Mouse (Mus musculus): ENCODE results near the gene Avpi1. TPM values are rescaled to one million over a fixed set of nuclear protein-coding genes. Genes with fewer than 3 reads are reported as not detected.

The Avpi1 gene
- polyA plus RNA-seq, 1 experiment from 2014 or later, result 8.1 TPM

DNA sequence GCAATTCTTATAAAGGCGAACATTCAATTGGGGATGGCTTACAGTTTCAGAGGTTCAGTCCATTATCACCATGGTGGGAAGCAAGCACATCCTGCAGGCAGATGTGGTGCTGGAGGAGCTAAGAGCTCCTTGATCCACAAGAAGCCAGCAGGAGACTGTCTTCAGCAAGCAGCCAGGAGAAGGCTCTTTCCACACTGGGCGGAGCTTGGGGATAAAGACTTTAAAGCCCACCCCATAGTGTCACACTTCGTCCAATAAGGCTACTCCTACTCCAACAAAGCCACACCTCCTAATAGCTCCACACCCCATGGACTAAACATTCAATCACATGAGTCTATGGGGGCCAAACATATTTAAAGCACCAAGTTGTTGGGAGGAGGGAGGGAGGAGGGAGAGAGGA lies 13.1 kb upstream of the Avpi1 start:
- ATAC-seq (replicated peaks), result no peak
- Histone ChIP-seq H3K9me3 (no peaks in the 10 kb centered on the region), H3K27ac (replicated peaks) (no peak overlapping the region), H3K4me3 (no peak overlapping the region), H3K9ac (replicated peaks) (no peak overlapping the region), H3K36me3 (no peaks in the 10 kb centered on the region), H3K4me1 (no peaks in the 10 kb centered on the region), H3K27me3 (no peaks in the 10 kb centered on the region), H3K4me2 (replicated peaks) (no peak overlapping the region)
- 78% methylated on average over 3 of the region's 3 CpGs for WGBS

DNA sequence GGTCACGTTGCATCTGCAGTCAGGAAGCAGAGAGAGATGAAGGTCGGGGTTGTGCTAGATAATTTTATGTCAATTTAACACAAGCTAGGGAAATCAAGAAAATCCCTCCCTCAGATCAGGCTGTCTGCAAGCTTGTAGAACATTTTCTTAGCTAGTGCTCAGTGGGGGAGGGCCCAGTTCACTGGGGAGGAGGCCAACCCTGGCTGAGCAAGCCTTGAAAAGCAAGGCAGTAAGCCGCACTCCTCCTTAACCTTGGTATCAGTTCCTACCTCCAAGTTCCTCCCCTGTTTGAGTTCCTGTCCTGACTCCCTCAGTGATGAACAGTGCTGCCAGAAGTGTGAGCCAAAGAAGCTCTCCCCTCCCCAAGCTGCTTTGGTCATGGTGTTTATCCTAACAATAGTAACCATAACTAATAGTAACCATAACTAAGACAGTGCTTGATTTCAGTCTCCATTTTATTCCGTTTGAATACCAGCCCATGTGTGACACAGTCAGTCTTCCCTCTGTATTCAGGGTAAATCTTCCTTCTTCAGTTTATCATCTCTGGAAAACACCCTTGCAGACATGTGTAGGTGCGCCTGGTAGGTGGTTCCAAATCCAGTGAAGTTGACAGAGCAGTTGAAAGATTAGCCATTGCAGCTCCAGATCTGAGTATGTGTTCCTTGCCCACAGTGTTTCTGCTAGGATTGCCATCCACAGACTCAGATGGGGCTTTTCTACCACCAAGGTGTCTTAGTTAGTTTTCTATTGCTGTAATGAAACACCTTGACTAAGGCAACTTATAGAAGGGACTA lies 11.1 kb upstream of the Avpi1 start:
- Histone ChIP-seq H3K9me3 (no peaks in the 10 kb centered on the region), H3K27ac (replicated peaks) (no peak overlapping the region), H3K27me3 (no peaks in the 10 kb centered on the region), H3K9ac (replicated peaks) (no peak overlapping the region), H3K36me3 (no peaks in the 10 kb centered on the region), H3K4me1 (no peaks in the 10 kb centered on the region), H3K4me2 (replicated peaks) (no peak overlapping the region), H3K4me3 (no peak overlapping the region)
- WGBS, result 88% methylated on average over 5 of the region's 5 CpGs
- ATAC-seq (replicated peaks), result no peak

DNA sequence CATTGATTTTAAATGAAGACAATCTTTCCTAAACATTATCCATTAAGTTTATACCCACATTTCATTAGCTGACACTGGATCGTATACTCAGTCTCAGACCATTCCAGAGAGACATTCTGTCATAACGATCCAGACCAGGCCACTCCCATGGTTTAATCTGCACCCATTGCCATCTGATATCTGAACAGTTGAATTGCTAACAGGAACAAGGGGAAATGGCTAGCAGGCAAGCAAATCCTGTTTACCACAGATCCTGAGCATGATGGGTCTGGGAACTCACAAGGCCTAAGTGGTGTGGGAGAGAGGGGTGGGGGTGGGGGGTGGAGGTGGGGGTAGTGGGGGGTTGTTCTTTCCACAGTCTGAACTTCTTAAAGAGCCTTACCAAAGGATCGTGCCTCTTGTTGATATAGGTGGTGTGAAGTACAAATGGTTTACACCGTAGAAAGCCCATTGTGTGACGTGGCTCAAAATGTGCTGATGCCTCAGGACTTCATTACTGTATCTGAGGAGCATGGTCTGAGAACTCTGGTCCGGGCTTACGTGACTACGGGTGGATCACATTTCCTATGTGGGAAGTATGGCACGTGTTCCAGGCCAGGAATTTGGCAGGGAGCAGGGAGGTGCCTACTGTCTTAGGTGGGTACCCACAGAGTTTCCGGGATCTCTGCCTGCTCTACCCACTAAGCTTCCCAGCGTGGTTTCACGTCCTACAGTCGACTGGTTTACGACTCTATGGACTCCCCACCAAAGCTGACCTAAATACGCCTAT lies 9.8 kb upstream of the Avpi1 start:
- ATAC-seq (replicated peaks), result no peak
- no peaks in the 10 kb centered on the region for H3K9me3 ChIP-seq
- no peak overlapping the region for H3K27ac ChIP-seq (replicated peaks)
- no peak overlapping the region for H3K9ac ChIP-seq (replicated peaks)
- no peaks in the 10 kb centered on the region for H3K4me1 ChIP-seq
- no peak overlapping the region for H3K4me2 ChIP-seq (replicated peaks)
- no peak overlapping the region for H3K4me3 ChIP-seq
- H3K36me3 ChIP-seq, result no peaks in the 10 kb centered on the region
- no peaks in the 10 kb centered on the region for H3K27me3 ChIP-seq
- 89% methylated on average over 15 of the region's 15 CpGs for WGBS

DNA sequence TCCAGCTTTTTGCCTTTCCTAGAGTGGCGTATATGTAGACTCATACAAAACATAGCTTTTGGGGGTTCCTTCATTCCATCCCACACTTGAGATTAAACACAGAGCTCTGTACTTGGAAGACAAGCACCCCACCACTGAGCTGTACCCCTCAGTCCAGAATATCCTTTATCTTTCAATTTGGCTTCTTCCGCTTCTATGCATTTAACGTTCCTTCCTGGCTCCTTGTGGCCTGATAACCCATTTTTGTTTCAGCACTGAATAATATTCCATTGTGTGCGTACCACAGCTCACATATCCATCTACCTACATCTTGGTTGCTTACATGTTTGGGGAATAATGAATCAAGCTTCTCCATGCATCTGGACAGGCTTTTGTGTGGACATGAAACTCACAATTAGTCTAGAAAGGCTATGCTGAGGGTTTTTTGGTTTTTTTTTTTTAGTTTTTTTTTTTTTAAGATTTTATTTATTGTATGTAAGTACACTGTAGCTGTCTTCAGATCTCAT lies 8.4 kb upstream of the Avpi1 start:
- H3K27me3 ChIP-seq, result no peaks in the 10 kb centered on the region
- no peak overlapping the region for H3K27ac ChIP-seq (replicated peaks)
- no peaks in the 10 kb centered on the region for H3K36me3 ChIP-seq
- H3K4me3 ChIP-seq, result no peak overlapping the region
- no peak overlapping the region for H3K9ac ChIP-seq (replicated peaks)
- no peak for ATAC-seq (replicated peaks)
- H3K4me1 ChIP-seq, result no peaks in the 10 kb centered on the region
- no peak overlapping the region for H3K4me2 ChIP-seq (replicated peaks)
- WGBS, result 91% methylated on average over 4 of the region's 4 CpGs
- no peaks in the 10 kb centered on the region for H3K9me3 ChIP-seq

DNA sequence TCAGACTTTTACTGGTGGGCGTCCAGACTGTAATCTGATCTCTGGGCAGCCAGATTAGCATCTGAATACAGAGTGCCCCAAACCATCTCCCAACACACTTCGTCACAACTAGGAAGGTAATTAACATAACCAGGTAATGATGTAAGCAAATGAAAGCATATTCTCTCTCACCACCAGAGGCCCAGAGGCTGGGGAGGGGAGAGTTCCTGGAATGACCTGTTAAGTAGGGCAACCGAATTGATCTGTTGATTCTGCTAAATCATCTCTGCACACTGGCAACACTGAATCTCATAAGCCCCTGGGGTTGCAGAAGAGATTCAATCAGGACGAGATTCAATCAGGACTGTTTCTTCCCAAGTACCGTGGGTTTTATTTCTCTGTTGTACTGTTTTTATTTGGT lies 7.3 kb upstream of the Avpi1 start:
- Histone ChIP-seq H3K4me1 (no peaks in the 10 kb centered on the region), H3K4me3 (no peak overlapping the region), H3K27me3 (no peaks in the 10 kb centered on the region), H3K27ac (replicated peaks) (no peak overlapping the region), H3K4me2 (replicated peaks) (no peak overlapping the region), H3K36me3 (no peaks in the 10 kb centered on the region), H3K9me3 (no peaks in the 10 kb centered on the region), H3K9ac (replicated peaks) (no peak overlapping the region)
- 19% methylated on average over 5 of the region's 5 CpGs for WGBS
- ATAC-seq (replicated peaks), result no peak

DNA sequence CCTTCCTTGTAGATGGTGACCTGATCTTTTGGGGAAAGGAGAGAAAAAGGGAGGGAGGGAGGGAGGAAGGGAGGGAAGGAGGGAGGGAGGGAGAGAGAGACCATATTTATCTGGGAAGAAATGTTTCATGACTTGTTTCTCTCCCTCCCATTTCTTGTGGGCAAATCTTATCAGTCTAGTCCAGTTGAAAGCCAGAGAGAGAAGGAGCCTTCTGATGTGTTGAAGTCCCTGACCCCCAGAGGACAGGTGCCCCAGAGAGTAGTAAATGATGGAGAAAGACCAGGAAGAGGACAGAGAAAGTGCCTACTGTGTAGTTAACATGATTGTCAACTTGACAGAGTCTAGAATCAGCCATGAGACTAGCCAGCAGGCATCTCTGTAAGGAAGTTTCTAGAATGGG lies 6.2 kb upstream of the Avpi1 start:
- Histone ChIP-seq H3K9me3 (no peaks in the 10 kb centered on the region), H3K36me3 (no peaks in the 10 kb centered on the region), H3K4me3 (no peak overlapping the region), H3K27ac (replicated peaks) (no peak overlapping the region), H3K4me1 (no peaks in the 10 kb centered on the region), H3K27me3 (no peaks in the 10 kb centered on the region), H3K9ac (replicated peaks) (no peak overlapping the region), H3K4me2 (replicated peaks) (no peak overlapping the region)
- ATAC-seq (replicated peaks), result no peak

DNA sequence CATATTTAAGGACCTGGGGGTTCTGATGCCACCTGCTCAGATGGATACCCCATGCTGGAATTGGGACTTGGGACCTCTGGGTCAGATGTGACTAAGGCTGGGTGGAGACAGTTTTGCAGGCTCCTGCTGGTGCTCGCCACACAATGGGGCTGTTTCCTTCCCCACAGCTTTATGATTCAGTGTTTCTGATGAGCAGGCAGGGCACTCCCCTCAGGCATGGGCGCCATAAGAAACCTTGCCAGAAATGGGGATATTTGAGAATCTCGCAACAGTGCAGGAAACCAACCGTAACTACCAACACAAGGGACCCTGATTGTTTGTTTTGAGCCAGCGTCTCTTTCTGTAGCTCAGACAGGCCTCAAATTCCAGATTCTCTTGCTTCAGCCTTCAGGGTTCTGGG lies 2.2 kb upstream of the Avpi1 start:
- WGBS, result 70% methylated on average over 5 of the region's 5 CpGs

DNA sequence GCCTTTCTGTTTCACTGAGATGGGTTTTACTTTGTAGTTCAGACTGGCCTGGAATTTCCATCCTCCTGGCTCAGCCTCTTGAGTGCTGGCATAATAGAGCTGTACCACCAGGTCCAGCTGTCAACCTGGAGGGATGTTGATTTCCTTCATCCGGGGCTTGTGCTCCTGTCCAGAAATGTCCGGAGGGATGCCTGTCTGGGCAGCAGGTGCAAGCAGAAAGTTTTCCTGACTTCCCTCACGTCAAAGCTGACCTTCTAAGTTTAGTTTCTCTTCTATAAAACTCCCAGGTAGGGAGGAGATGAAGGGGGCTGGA lies 1.4 kb upstream of the Avpi1 start:
- no peak overlapping the region; the same call in 1 of the 2 replicates for H3K27ac ChIP-seq (replicated peaks)
- H3K36me3 ChIP-seq, result no peaks in the 10 kb centered on the region
- no peaks in the 10 kb centered on the region for H3K9me3 ChIP-seq
- 46% methylated on average over 3 of the region's 3 CpGs for WGBS
- no peak for ATAC-seq (replicated peaks)
- peaks cover 14% of the 10 kb centered on the region for H3K4me1 ChIP-seq
- H3K4me2 ChIP-seq (replicated peaks), result no peak overlapping the region
- no peaks in the 10 kb centered on the region for H3K27me3 ChIP-seq
- H3K9ac ChIP-seq (replicated peaks), result no peak overlapping the region
- no peak overlapping the region for H3K4me3 ChIP-seq

More for the DNA sequence above, 2.2 kb upstream of the Avpi1 start:
- H3K36me3 ChIP-seq, result no peaks in the 10 kb centered on the region
- no peak overlapping the region for H3K4me2 ChIP-seq (replicated peaks)
- no peak overlapping the region for H3K4me3 ChIP-seq
- no peaks in the 10 kb centered on the region for H3K27me3 ChIP-seq
- H3K27ac ChIP-seq (replicated peaks), result no peak overlapping the region
- peaks cover 14% of the 10 kb centered on the region for H3K4me1 ChIP-seq
- no peaks in the 10 kb centered on the region for H3K9me3 ChIP-seq
- no peak overlapping the region for H3K9ac ChIP-seq (replicated peaks)
- no peak for ATAC-seq (replicated peaks)

DNA sequence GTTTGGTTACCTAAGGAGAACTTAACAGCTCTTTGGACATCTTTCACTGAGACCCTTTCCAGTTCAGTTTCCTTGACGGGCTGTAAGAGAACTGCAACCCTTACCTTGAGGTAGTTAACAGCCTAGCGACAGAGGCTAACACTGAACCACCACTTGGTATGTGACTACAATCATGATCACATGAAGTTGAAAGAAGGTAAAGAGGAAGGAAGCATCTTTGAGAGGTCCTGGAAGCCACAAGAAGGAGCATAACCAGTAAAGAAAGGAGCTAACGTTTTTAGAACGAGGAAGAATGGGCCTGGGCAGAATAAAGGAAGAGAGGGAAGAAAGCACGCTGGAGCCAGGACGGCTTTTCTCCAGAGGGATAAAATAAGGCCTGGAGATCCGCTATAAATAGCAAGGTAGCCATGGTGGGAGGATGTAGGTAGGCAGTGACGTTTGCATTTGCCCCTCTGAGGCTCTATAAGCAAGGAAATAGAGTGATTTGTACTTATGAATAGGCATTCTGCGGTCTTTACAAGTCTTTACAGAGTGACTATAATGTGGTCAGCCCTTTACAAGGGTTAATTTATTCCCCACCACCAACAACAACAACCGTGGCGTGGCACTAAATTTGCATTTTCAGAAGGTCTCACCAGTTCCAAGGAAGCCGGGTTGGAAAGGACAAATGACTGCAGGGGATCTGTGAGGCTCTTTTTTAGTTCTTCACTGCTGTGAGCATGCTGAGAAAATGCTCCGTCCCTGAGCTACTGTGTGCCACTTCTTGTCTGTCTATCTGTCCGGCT lies 842 bp upstream of the Avpi1 start:
- Histone ChIP-seq H3K36me3 (no peaks in the 10 kb centered on the region), H3K4me1 (peaks cover 15% of the 10 kb centered on the region), H3K4me3 (peak overlapping the region; percentile 78), H3K9ac (replicated peaks) (peak overlapping the region; percentile 58; the same call in 1 of the 2 replicates), H3K9me3 (no peaks in the 10 kb centered on the region), H3K27me3 (no peaks in the 10 kb centered on the region), H3K27ac (replicated peaks) (peak overlapping the region; percentile 49), H3K4me2 (replicated peaks) (peak overlapping the region; percentile 99)
- peak; percentile 9; the same call in 1 of the 2 replicates for ATAC-seq (replicated peaks)
- 13% methylated on average over 14 of the region's 14 CpGs for WGBS

DNA sequence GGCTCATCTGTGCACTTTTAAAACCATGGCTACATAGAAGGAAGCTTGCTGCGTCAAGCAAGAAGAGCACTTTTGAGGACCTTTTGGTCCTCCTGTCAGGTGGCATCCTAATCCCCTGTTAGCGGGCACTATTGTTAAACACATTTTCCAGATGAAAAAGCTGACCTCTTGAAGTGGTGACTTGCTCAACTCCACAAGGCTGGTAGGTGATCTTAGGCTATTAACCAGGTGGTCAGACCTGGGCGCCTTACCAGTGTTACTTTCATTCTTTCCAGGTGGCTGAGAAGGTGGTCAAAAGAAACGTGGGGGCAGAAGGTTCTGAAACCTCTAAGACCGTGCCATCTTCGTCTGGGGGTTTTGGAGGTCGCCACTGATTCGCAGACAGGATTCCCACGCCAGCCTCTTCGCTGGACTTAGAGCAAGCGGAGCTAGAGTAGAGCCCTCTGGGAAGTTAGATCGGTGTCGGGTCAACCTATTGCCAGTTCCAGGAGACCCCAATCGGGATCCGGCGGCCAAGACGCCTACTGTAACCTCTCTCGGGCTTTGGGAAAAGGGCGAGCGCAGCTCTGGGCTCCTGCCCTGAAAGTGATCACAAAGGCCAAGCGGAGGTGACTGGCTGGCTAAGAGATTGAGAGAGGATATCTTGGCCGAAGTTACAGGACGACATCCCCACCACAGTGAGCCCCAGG lies 663 bp downstream of the Avpi1 start:
- 5% methylated on average over 23 of the region's 23 CpGs for WGBS
- peak overlapping the region; percentile 99 for H3K4me2 ChIP-seq (replicated peaks)
- peak overlapping the region; percentile 58 for H3K9ac ChIP-seq (replicated peaks)
- H3K27me3 ChIP-seq, result no peaks in the 10 kb centered on the region
- ATAC-seq (replicated peaks), result no peak; the same call in 1 of the 2 replicates
- H3K9me3 ChIP-seq, result no peaks in the 10 kb centered on the region
- H3K4me3 ChIP-seq, result peak overlapping the region; percentile 78
- H3K36me3 ChIP-seq, result peaks cover 5% of the 10 kb centered on the region; the same call in 1 of the 2 replicates
- peak overlapping the region; percentile 58; the same call in 1 of the 2 replicates for H3K27ac ChIP-seq (replicated peaks)
- peaks cover 17% of the 10 kb centered on the region for H3K4me1 ChIP-seq

DNA sequence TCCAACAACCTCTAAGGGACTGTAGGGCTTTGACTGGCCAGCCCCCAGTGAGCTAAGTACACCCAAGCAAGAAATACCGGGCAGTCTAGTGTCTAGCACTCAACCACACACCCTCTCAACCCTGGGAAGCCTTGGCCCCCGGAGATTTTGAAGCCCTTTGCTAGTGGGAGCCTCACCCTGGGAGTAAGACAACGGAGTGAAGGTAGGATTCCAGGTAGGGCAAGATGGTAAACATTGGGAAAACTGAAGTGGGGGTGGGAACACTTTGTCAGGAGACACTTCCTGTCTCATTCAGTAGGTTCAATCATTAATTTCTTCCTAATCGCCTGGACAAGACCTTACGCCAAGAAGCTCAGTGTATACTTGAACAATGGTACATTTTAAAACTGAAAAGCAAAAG lies 1.8 kb downstream of the Avpi1 start:
- no peak overlapping the region for H3K27ac ChIP-seq (replicated peaks)
- peaks cover 17% of the 10 kb centered on the region for H3K4me1 ChIP-seq
- no peak overlapping the region for H3K4me3 ChIP-seq
- H3K4me2 ChIP-seq (replicated peaks), result no peak overlapping the region
- WGBS, result 90% methylated on average over 5 of the region's 5 CpGs
- H3K27me3 ChIP-seq, result no peaks in the 10 kb centered on the region
- no peak overlapping the region for H3K9ac ChIP-seq (replicated peaks)
- H3K9me3 ChIP-seq, result no peaks in the 10 kb centered on the region
- H3K36me3 ChIP-seq, result peaks cover 9% of the 10 kb centered on the region; the same call in 1 of the 2 replicates
- no peak for ATAC-seq (replicated peaks)

All from forebrain, embryonic 15.5 days (tissue).